Mouse (Mus musculus): ENCODE measurements around the gene Atp2a1.

DNA sequence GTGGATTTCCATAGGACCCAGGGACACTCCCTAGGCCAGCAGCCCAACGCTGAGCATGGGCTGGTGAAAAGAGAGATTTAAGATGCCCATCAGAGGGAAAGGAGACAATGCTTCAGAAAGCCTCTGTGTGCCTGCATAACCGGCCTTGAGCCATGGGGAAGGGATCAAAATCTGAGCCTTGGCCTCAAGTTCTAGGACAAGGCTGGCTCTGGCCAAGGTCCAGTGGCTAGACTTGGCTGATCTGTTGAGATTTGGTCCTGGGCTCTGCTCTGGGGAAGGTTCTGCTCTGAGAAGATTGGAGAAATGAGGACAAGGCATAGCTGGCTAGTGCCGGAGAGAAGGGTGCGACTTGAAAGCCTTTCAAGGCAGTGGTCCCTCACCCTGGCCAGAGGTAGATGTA is 51.8 kb downstream of the Atp2a1 start:
- no peak for TF ChIP-seq CTCF (IDR thresholded peaks at IDR 0.05; ENCODE audit: borderline replicate concordance, insufficient read depth, low read length)
- no peak for TF ChIP-seq POLR2A (IDR thresholded peaks at IDR 0.05; ENCODE audit: low read depth, low read length)
